Mouse (Mus musculus) mesoderm, embryonic 11.5 days (tissue): Measurements from ENCODE around the gene Gm49359.
"Not testable (repeated sequence)": the region's sequence is repeated elsewhere in the genome, so short reads cannot be mapped to it uniquely, and the experiment has no call there.

Source experiments
- DNase-seq: peaks from one replicate; pipeline ENCODE4 v3.0.0-alpha.2; 2012; ENCODE audit warnings: low read depth, low spot score

The Gm49359 gene

GRCm38 (mm10) chr13:62466424-62467334 lies at the start of gene Gm49359:
Gene Gm49359, minus strand, starts transcription at chr13:62466832.
- peak; percentile 89 for DNase-seq

GRCm38 (mm10) chr13:62510641-62511420 lies 44.2 kb upstream of the Gm49359 start:
- DNase-seq, result not testable (repeated sequence)

GRCm38 (mm10) chr13:62472661-62473060 lies 6.0 kb upstream of the Gm49359 start:
- DNase-seq, result not testable (repeated sequence)

GRCm38 (mm10) chr13:62469947-62470346 lies 3.3 kb upstream of the Gm49359 start:
- DNase-seq, result peak; percentile 70
